Mouse (Mus musculus) spleen, postnatal 14 days (tissue): ENCODE results near the gene Wfdc21.

ENCODE experiments used
- DNase-seq, 2 experiments: peaks; one replicate each; pipeline ENCODE4 v3.0.0; 2021 to 2022; ENCODE audit warnings: low spot score in 2 of 2

Gene Wfdc21

DNA sequence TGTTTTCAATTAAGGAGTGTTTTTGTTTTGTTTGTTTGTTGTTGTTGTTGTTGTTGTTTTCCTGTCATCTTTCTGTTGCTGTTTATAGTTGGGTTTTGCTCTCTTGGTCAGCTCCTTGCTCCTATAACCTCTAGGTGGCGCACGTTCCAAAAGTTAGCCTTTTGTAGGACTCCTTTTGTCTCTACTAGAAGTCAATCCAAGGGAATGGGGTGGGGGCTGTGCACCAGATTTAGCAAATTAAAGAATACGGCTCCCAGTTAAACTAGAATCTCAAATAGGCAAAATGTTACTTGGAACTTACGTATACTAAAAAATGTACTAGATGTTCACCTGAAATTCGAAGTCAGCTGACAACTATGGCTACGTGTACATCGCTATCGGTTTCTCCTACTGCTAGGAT, 55.4 kb downstream of the Wfdc21 start:
- DNase-seq, result no peak
